ENCODE assay signal across 9 mouse cellular contexts in the genomic region with DNA sequence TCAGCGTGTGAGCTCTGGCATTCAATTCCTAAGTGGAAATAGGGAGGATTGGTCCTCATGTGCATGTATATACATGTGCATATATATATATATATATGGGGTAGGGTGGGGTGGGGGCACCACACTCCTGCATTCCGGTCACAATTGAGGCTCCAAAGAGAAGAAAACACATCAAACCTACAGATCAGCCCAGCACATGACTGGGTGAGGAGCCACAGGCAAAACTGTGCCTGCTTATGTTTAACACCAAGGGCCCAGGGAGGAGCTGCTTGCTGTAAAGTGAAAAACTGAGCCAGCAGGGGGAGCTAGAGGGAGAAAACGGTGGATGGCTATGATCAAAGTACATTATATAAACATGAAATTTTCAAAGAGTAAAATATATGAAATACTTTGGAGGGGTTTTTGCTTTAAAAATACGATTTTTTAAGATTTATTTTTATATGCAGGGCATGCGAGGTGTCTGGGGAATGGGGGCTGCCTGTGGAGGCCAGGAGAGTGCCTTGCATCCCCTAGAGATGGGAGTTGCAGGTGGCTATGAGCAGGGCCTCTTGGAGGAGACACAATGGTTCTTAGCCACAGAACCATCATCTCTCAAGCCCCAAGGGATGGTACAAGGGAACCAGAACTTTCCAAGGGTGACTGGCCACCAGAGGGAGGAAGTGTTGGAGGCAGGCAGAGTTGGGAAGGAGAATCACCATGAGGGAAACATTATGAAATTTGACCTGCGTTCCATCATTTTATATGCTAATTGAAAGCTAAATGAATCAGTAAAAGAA. TPM values are rescaled to one million over a fixed set of nuclear protein-coding genes. Genes with fewer than 3 reads are reported as not detected.
DNase-seq lines count a peak whose midpoint lies in the region; ATAC-seq and TF ChIP-seq lines count a peak whose summit lies in the region.
"Had no signal": no experiment of that assay in that cellular context is flagged by ENCODE, and none has a peak within 500 bp of the region (broad histone marks: within the 10 kb centered on the region; RNA-seq: fewer than 3 reads in every experiment).

No protein-coding gene starts in this region.

- peak; percentile 91 for DNase-seq in MEL (ENCODE audit: low read depth, low spot score)
- peak; percentile 87 for DNase-seq in c-Kit-positive CD71-positive TER-119-negative erythroid progenitor cells, embryonic 14.5 days (ENCODE audit: low read depth)
- peak; percentile 88 for DNase-seq in layer of hippocampus, adult 9-10 months (ENCODE audit: low spot score)
- peak; percentile 73 for DNase-seq in retina, adult 2 months (ENCODE audit: low read depth, low spot score)
- peak; percentile 29 for DNase-seq in urinary bladder, postnatal 10 days (ENCODE audit: low spot score)

- peaks cover 9% of the 10 kb centered on the region in 2 experiments for H3K4me1 ChIP-seq in MEL (ENCODE audit: control insufficient read depth in 1 of 2, insufficient read depth in 2 of 2, low read length in 2 of 2)
- H3K4me1 ChIP-seq in forebrain, embryonic 15.5 days: peaks cover 5% of the 10 kb centered on the region; the same call in 1 of the 2 replicates
- 0 out of 2 replicates have a peak, but pooled peaks cover 4% of the 10 kb centered on the region for H3K4me1 ChIP-seq in hindbrain, embryonic 12.5 days
- peaks cover 4% of the 10 kb centered on the region; the same call in 1 of the 2 replicates for H3K4me1 ChIP-seq in lung, embryonic 16.5 days (replicated peaks; ENCODE audit: control insufficient read depth, insufficient read depth, low read length)

- H3K4me3 ChIP-seq in MEL (ENCODE audit: control insufficient read depth in 1 of 2, insufficient read depth in 1 of 2, low read depth in 2 of 2, low read length in 2 of 2): no peak overlapping the region
- H3K4me3 ChIP-seq in forebrain, embryonic 15.5 days: no peak overlapping the region
- H3K4me3 ChIP-seq in hindbrain, embryonic 12.5 days: no peak overlapping the region
- no peak overlapping the region for H3K4me3 ChIP-seq in lung, embryonic 16.5 days (ENCODE audit: low read length)

- TF ChIP-seq EP300 in MEL (IDR thresholded peaks at IDR 0.05; ENCODE audit: low read depth in 1 of 2, low read length in 2 of 2): no peak

- no peak overlapping the region for H3K9ac ChIP-seq in MEL (ENCODE audit: control insufficient read depth, low read depth, low read length, poor library complexity, severe bottlenecking)
- H3K9ac ChIP-seq in forebrain, embryonic 15.5 days (replicated peaks): no peak overlapping the region
- no peak overlapping the region for H3K9ac ChIP-seq in hindbrain, embryonic 12.5 days
- no peak overlapping the region for H3K9ac ChIP-seq in lung, embryonic 16.5 days (ENCODE audit: low read length)

- H3K79me2 ChIP-seq in MEL (ENCODE audit: control insufficient read depth, insufficient read depth, low read length, poor library complexity): no peaks in the 10 kb centered on the region

- peaks cover 0 to 5% of the 10 kb centered on the region in 2 experiments; a peak in 2 of 4 replicates for H3K36me3 ChIP-seq in MEL (ENCODE audit: control insufficient read depth in 1 of 2, insufficient read depth in 2 of 2, low read length in 2 of 2)
- H3K36me3 ChIP-seq in forebrain, embryonic 15.5 days: no peaks in the 10 kb centered on the region
- H3K36me3 ChIP-seq in hindbrain, embryonic 12.5 days: no peaks in the 10 kb centered on the region
- no peaks in the 10 kb centered on the region for H3K36me3 ChIP-seq in lung, embryonic 16.5 days (ENCODE audit: control insufficient read depth, insufficient read depth, low read length)

- no peak for TF ChIP-seq POLR2A in MEL (IDR thresholded peaks at IDR 0.05; ENCODE audit: control insufficient read depth in 1 of 2, insufficient read depth in 1 of 2, low read depth in 1 of 2, low read length in 2 of 2, poor library complexity in 1 of 2)

- peaks cover 0 to 1% of the 10 kb centered on the region in 2 experiments; a peak in 1 of 4 replicates for H3K27me3 ChIP-seq in MEL (ENCODE audit: control insufficient read depth in 1 of 2, insufficient read depth in 2 of 2, low read length in 2 of 2)
- H3K27me3 ChIP-seq in forebrain, embryonic 15.5 days: 0 out of 2 replicates have a peak, but pooled peaks cover 2% of the 10 kb centered on the region
- peaks cover 3% of the 10 kb centered on the region; the same call in 1 of the 2 replicates for H3K27me3 ChIP-seq in hindbrain, embryonic 12.5 days
- H3K27me3 ChIP-seq in lung, embryonic 16.5 days (ENCODE audit: control insufficient read depth, insufficient read depth, low read depth, low read length): no peaks in the 10 kb centered on the region

- peak; percentile 70 for TF ChIP-seq RAD21 in MEL (IDR thresholded peaks at IDR 0.05; ENCODE audit: low read depth, low read length)

- TF ChIP-seq CTCF in MEL (IDR thresholded peaks at IDR 0.05 in 2 of 3, conservative IDR thresholded peaks at IDR 0.05 in 1 of 3; ENCODE audit: control insufficient read depth in 1 of 3, insufficient read depth in 1 of 3, low read depth in 2 of 3, low read length in 3 of 3, poor library complexity in 1 of 3, severe bottlenecking in 1 of 3): peak; percentile 51 to 87 (median 64)

- H3K27ac ChIP-seq in MEL (ENCODE audit: control insufficient read depth, low read depth, low read length): no peak overlapping the region
- H3K27ac ChIP-seq in forebrain, embryonic 15.5 days (replicated peaks): no peak overlapping the region
- H3K27ac ChIP-seq in hindbrain, embryonic 12.5 days: no peak overlapping the region
- no peak overlapping the region for H3K27ac ChIP-seq in lung, embryonic 16.5 days (ENCODE audit: low read length)
- H3K27ac ChIP-seq: macrophage had no signal

- H3K9me3 ChIP-seq in MEL (replicated peaks; ENCODE audit: insufficient read depth, low read length): no peaks in the 10 kb centered on the region
- H3K9me3 ChIP-seq in forebrain, embryonic 15.5 days: no peaks in the 10 kb centered on the region
- H3K9me3 ChIP-seq in hindbrain, embryonic 12.5 days (replicated peaks): no peaks in the 10 kb centered on the region
- H3K9me3 ChIP-seq in lung, embryonic 16.5 days (ENCODE audit: control insufficient read depth, low read length): no peaks in the 10 kb centered on the region

- ATAC-seq in forebrain, embryonic 15.5 days (replicated peaks): peak; percentile 67
- ATAC-seq in hindbrain, embryonic 12.5 days (ENCODE audit: low FRiP score): peak; percentile 63
- ATAC-seq in lung, embryonic 16.5 days (ENCODE audit: low read depth): peak; percentile 77

- 30% methylated on average over 6 of the region's 6 CpGs for WGBS in forebrain, embryonic 15.5 days
- WGBS in hindbrain, embryonic 12.5 days: 31% methylated on average over 6 of the region's 6 CpGs
- WGBS in lung, embryonic 16.5 days: 29% methylated on average over 6 of the region's 6 CpGs

- H3K4me2 ChIP-seq in forebrain, embryonic 15.5 days (replicated peaks): no peak overlapping the region
- H3K4me2 ChIP-seq in hindbrain, embryonic 12.5 days (replicated peaks): no peak overlapping the region
- no peak overlapping the region for H3K4me2 ChIP-seq in lung, embryonic 16.5 days (ENCODE audit: low read depth, low read length)

TF ChIP-seq in MEL, 35 proteins besides CTCF, POLR2A, EP300 and RAD21:
- TF ChIP-seq USF1 (IDR thresholded peaks at IDR 0.05; ENCODE audit: low read depth, low read length): 0 out of 2 replicates have a peak, but pooled peaks have one; percentile 20
- TF ChIP-seq ZNF384 (IDR thresholded peaks at IDR 0.05; ENCODE audit: low read depth, low read length): no peak
- 0 out of 2 replicates have a peak, but pooled peaks have one; percentile 4 for TF ChIP-seq GATA1 (IDR thresholded peaks at IDR 0.05; ENCODE audit: low read depth, low read length)
- TF ChIP-seq MXI1 (IDR thresholded peaks at IDR 0.05; ENCODE audit: low read depth, low read length): peak; percentile 55; the same call in 1 of the 2 replicates
- TF ChIP-seq E2F4 (IDR thresholded peaks at IDR 0.05; ENCODE audit: borderline replicate concordance, low read depth, low read length): no peak
- peak; percentile 42; the same call in 1 of the 2 replicates for TF ChIP-seq BHLHE40 (IDR thresholded peaks at IDR 0.05; ENCODE audit: borderline replicate concordance, low read depth, low read length)
- no peak for TF ChIP-seq MAFK (IDR thresholded peaks at IDR 0.05; ENCODE audit: borderline replicate concordance, low read depth, low read length)
- no peak for TF ChIP-seq MYB (IDR thresholded peaks at IDR 0.05; ENCODE audit: low read depth, low read length)
- peak; percentile 83 for TF ChIP-seq ZC3H11A (IDR thresholded peaks at IDR 0.05; ENCODE audit: low read depth, low read length)
- peak; percentile 94 for TF ChIP-seq SMC3 (IDR thresholded peaks at IDR 0.05; ENCODE audit: low read depth, low read length)

RNA-seq across cellular contexts. Expression of gene Erv3, which starts 38.4 kb away (rescaled TPM):
- total RNA-seq in MEL (2012; rRNA removed): 0.23 and 0.62 TPM in 2 replicates
- polyA plus RNA-seq in MEL (2012; ENCODE audit: insufficient read depth in 1 of 2, insufficient read length in 2 of 2, low read depth in 1 of 2, low replicate concordance in 2 of 2, missing spikeins in 1 of 2): under 1 TPM in 1 of 2 experiments, not detected in 1; 0.36 TPM
- polyA plus RNA-seq in forebrain, embryonic 15.5 days (2015; fragmentation: Nextera tagmentation; extraction: Ambion mirVana): not detected in 2 replicates
- polyA plus RNA-seq in hindbrain, embryonic 12.5 days (2016; fragmentation: Nextera tagmentation; extraction: Ambion mirVana): not detected in 2 replicates
- not detected in 2 replicates for polyA plus RNA-seq in lung, embryonic 16.5 days (2015; fragmentation: Nextera tagmentation; extraction: Ambion mirVana)
- polyA plus RNA-seq: macrophage had no signal

Comparison
In these comparisons a context has a peak if more than half of its experiments do, and no peak if none do; other contexts are left out.
1. DNase-seq: peak in every context shown above with its lines; median percentile 91 in MEL; 88 in layer of hippocampus, adult 9-10 months; 87 in c-Kit-positive CD71-positive TER-119-negative erythroid progenitor cells, embryonic 14.5 days; 73 in retina, adult 2 months; 29 in urinary bladder, postnatal 10 days.